Mouse (Mus musculus): Measurements from ENCODE around the gene Nell2. TPM values are rescaled to one million over a fixed set of nuclear protein-coding genes. Genes with fewer than 3 reads are reported as not detected.
"Not testable (repeated sequence)": the region's sequence is repeated elsewhere in the genome, so short reads cannot be mapped to it uniquely, and the experiment has no call there.

Nell2 gene
- polyA plus RNA-seq, 1 experiment: not detected

DNA sequence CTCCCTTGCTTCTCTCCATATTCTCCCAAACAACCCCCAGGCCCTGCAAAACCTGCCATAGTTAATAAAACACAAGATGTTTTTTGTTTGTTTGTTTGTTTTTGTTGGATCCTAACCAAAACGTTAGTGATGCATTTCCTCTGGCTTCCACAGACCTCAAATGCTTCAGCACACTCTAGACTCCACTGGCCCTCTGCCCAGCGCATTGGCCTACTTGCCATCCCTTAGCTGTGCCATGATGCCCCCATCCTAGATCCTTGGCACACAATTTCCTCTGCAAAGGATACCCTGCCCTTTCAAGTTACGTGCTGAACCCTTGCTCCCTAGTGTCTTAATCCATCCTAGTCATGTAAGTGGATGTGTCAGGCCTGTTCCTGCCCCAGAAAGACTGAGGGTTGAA is 255.1 kb downstream of the Nell2 start:
- no peak for TF ChIP-seq POLR2A (IDR thresholded peaks at IDR 0.05; ENCODE audit: borderline replicate concordance, low read depth, low read length)
- TF ChIP-seq CTCF (IDR thresholded peaks at IDR 0.05; ENCODE audit: low read depth, low read length): no peak
- no peak overlapping the region for H3K27ac ChIP-seq (ENCODE audit: insufficient read depth, low read depth, low read length)
- H3K4me3 ChIP-seq (ENCODE audit: insufficient read depth, low read length): no peak overlapping the region
- H3K4me1 ChIP-seq (ENCODE audit: control insufficient read depth, insufficient read depth, low read length): no peaks in the 10 kb centered on the region

DNA sequence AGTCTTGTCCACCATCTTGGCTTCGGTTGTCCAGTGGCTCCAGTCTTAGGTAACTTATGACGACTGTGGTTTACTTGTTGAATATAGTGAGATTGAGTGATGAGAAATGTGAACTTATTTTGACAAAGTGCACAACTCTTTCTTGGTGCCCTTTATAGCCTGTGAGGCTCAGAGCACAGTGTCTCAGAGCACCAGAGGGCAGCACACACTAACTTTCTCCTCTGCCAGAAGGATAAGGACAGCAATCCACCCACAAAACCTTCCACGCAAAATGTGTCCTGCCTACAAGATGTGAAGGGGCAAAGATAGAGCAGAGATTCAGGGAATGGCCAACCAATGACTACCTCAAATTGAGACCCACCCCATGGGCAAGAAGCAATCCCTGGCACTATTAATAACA is 256.2 kb downstream of the Nell2 start:
- H3K4me1 ChIP-seq (ENCODE audit: control insufficient read depth, insufficient read depth, low read length): no peaks in the 10 kb centered on the region
- H3K27ac ChIP-seq (ENCODE audit: insufficient read depth, low read depth, low read length): no peak overlapping the region
- TF ChIP-seq CTCF (IDR thresholded peaks at IDR 0.05; ENCODE audit: low read depth, low read length): no peak
- TF ChIP-seq POLR2A (IDR thresholded peaks at IDR 0.05; ENCODE audit: borderline replicate concordance, low read depth, low read length): no peak
- no peak overlapping the region for H3K4me3 ChIP-seq (ENCODE audit: insufficient read depth, low read length)

DNA sequence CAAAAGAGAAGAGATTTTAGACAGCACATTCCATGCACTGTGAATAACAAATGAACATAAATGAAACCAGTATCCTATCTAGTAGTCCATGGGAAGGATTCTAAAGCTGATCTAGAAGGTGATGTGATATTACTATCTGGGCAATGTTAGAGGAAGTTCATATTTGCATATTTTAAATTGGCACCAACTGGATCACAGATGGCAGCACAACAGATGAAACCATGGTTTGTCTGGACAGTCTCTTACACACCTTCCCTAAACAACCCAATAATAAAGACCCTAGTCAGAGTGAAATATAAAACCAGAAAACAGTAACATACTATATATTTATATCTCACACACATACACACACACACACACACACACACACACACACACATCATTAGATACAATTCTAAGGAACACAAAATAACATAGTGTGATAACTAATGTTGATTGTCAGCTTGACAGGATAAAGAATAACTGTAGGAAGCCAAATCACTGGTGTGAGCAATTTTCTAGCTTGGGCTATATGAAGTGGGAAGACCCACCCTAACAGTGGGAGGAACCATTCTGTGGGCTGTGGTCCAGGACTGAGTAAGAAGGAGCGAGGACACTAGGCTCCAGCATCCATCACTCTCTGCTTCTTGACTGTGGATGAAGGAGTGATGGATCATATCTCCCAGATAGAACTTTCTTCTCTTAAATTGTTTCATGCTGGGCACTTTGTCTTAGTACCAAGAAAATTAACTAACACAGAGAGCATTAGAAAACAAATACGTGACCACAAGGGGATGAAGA is 268.5 kb downstream of the Nell2 start:
- TF ChIP-seq CTCF (IDR thresholded peaks at IDR 0.05; ENCODE audit: low read depth, low read length) (no peak), POLR2A (IDR thresholded peaks at IDR 0.05; ENCODE audit: borderline replicate concordance, low read depth, low read length) (no peak)
- Histone ChIP-seq H3K27ac (ENCODE audit: insufficient read depth, low read depth, low read length) (no peak overlapping the region), H3K4me1 (ENCODE audit: control insufficient read depth, insufficient read depth, low read length) (no peaks in the 10 kb centered on the region), H3K4me3 (ENCODE audit: insufficient read depth, low read length) (no peak overlapping the region)

DNA sequence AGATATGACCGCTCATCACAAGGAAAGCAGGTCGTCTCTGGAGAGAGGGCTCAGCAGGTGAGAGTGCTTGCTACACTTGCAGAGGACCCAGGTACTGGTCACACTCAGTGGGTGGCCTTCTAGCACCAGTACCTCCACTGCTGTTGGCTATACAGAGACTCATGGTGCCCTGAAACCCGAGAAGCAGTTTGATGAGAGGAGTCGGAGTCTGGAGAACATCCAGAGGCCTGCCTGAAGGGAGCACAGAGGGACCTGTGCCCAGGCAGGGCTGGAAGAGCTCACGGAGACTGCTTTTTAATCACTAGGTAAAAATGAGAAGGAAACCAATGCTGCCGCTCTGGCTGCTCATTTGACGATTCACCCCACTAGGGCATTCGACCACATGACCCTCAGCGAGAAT is 271.2 kb downstream of the Nell2 start:
- no peaks in the 10 kb centered on the region for H3K4me1 ChIP-seq (ENCODE audit: control insufficient read depth, insufficient read depth, low read length)
- H3K4me3 ChIP-seq (ENCODE audit: insufficient read depth, low read length): no peak overlapping the region
- no peak for TF ChIP-seq CTCF (IDR thresholded peaks at IDR 0.05; ENCODE audit: low read depth, low read length)
- no peak for TF ChIP-seq POLR2A (IDR thresholded peaks at IDR 0.05; ENCODE audit: borderline replicate concordance, low read depth, low read length)
- no peak overlapping the region for H3K27ac ChIP-seq (ENCODE audit: insufficient read depth, low read depth, low read length)

DNA sequence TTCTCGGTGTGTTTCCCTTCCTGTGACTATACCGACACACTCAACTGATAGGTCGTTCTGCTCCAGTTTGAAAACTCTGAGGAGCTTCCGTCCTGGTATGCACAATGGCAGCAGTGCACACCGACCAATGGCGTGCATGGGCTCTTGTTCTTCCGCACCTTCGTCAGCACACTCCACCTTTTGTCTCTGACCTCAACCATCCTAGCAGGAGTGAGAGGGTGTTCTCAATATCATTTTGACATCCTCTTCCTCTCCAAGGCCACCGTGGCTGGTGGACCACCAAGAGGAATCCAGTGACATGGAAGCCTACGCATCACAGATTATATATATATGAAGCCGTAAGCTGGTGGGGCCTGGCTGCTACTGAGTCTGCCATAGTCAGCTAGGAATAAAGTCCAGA is 282.8 kb downstream of the Nell2 start:
- Histone ChIP-seq H3K4me3 (ENCODE audit: insufficient read depth, low read length) (no peak overlapping the region), H3K4me1 (ENCODE audit: control insufficient read depth, insufficient read depth, low read length) (no peaks in the 10 kb centered on the region), H3K27ac (ENCODE audit: insufficient read depth, low read depth, low read length) (no peak overlapping the region)
- no peak for TF ChIP-seq CTCF (IDR thresholded peaks at IDR 0.05; ENCODE audit: low read depth, low read length)
- no peak for TF ChIP-seq POLR2A (IDR thresholded peaks at IDR 0.05; ENCODE audit: borderline replicate concordance, low read depth, low read length)

DNA sequence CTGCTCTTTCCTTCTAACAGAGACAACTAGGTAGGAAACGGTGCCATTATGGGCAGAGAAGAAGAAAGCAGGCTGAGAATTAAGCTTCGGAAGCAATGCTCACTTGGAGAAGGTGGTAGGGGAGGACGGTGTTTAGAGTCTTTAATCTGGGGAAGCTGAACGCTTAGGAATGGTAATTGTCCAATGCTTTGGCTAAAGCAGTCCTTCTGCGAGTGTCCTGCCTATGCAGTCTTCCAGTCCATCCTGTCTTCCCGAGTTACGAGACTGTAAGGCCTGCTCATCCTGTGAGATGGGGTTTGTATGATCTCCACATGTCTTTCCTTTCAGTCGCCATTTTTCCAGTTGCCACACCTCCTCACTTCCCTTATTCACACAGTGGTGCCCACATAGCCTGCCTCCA is 284.5 kb downstream of the Nell2 start:
- TF ChIP-seq POLR2A (IDR thresholded peaks at IDR 0.05; ENCODE audit: borderline replicate concordance, low read depth, low read length) (no peak), CTCF (IDR thresholded peaks at IDR 0.05; ENCODE audit: low read depth, low read length) (no peak)
- Histone ChIP-seq H3K4me3 (ENCODE audit: insufficient read depth, low read length) (no peak overlapping the region), H3K4me1 (ENCODE audit: control insufficient read depth, insufficient read depth, low read length) (no peaks in the 10 kb centered on the region), H3K27ac (ENCODE audit: insufficient read depth, low read depth, low read length) (no peak overlapping the region)

DNA sequence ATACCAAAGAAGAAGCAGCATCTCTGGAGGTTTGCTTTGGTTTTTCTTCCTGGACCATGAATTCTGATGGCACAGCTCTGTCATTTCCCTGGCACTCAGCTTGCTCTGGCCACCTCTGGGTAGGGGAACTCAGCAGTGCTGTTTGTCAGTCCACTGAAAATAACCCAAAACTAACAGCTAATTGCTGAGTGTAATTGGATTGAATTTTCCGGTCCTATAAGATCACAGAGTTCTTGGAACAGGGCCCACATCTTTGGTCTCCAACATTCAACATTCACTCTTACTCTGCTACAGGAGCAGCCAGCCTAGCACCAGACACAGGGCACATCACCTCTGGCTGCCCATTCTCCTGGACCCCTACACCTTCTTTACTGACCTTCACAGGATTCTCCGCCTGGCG is 287.2 kb downstream of the Nell2 start:
- H3K4me1 ChIP-seq (ENCODE audit: control insufficient read depth, insufficient read depth, low read length): no peaks in the 10 kb centered on the region
- no peak for TF ChIP-seq CTCF (IDR thresholded peaks at IDR 0.05; ENCODE audit: low read depth, low read length)
- no peak for TF ChIP-seq POLR2A (IDR thresholded peaks at IDR 0.05; ENCODE audit: borderline replicate concordance, low read depth, low read length)
- no peak overlapping the region for H3K27ac ChIP-seq (ENCODE audit: insufficient read depth, low read depth, low read length)
- H3K4me3 ChIP-seq (ENCODE audit: insufficient read depth, low read length): no peak overlapping the region

DNA sequence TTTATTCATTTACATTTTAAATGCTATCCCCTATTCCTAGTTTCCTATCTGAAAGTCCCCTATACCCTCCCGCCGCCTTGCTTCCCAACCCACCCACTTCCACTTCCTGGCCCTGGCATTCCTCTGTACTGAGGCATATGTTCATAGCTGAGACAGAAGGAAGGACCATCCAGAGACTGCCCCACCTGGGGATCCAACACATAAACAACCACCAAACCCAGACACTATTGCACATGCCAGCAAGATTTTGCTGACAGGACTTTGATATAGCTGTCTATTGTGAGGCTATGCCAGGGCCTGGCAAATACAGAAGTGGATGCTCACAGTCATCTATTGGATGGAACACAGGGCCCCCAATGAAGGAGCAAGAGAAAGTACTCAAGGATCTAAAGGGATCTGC is 291.3 kb downstream of the Nell2 start:
- not testable (repeated sequence) for H3K27ac ChIP-seq (ENCODE audit: insufficient read depth, low read depth, low read length); H3K4me3 ChIP-seq (ENCODE audit: insufficient read depth, low read length); H3K4me1 ChIP-seq (ENCODE audit: control insufficient read depth, insufficient read depth, low read length)

DNA sequence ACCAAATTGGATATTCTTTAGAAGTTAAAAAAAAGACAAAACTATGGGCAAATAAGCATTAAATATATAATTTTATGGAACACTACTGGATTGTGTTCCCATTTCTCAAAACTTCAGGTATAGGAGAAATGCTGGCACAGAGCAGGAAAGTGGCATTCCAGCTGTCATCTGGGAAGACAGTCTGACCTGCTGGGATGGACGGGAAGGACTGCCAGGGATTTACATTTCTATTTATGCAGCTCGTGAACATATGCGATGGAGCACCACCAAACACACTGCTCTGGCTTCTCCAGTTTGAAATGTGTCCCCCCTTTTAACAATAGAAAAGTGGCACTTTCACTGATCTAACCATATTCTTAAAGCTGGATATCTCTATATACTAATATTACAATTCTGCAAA is 291.9 kb downstream of the Nell2 start:
- Histone ChIP-seq H3K4me1 (ENCODE audit: control insufficient read depth, insufficient read depth, low read length) (no peaks in the 10 kb centered on the region), H3K4me3 (ENCODE audit: insufficient read depth, low read length) (no peak overlapping the region), H3K27ac (ENCODE audit: insufficient read depth, low read depth, low read length) (no peak overlapping the region)
- no peak for TF ChIP-seq POLR2A (IDR thresholded peaks at IDR 0.05; ENCODE audit: borderline replicate concordance, low read depth, low read length)
- TF ChIP-seq CTCF (IDR thresholded peaks at IDR 0.05; ENCODE audit: low read depth, low read length): no peak

DNA sequence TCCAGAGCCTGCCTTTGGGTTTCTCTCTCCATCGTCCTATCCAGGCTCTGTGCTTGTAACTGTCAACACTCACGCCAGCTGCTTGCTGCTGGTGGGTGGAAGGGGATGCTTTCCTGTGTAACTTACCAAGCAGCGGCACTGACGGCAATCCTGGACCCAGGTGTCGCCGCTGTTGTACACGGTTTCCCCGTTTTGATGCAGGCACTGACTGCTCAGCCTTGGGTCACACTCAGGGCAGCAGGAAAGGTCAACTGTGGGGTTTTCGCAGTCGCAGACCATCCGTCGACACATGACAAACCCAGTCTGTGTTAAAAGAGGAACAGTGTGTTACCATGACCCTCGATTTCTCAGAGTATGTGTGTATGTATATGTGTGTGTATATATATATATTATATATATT is 297.2 kb downstream of the Nell2 start:
- Histone ChIP-seq H3K4me1 (ENCODE audit: control insufficient read depth, insufficient read depth, low read length) (no peaks in the 10 kb centered on the region), H3K4me3 (ENCODE audit: insufficient read depth, low read length) (no peak overlapping the region), H3K27ac (ENCODE audit: insufficient read depth, low read depth, low read length) (no peak overlapping the region)
- no peak for TF ChIP-seq POLR2A (IDR thresholded peaks at IDR 0.05; ENCODE audit: borderline replicate concordance, low read depth, low read length)
- no peak for TF ChIP-seq CTCF (IDR thresholded peaks at IDR 0.05; ENCODE audit: low read depth, low read length)
